Mouse (Mus musculus): ENCODE measurements around the gene Zbtb16. TPM values are rescaled to one million over a fixed set of nuclear protein-coding genes. Genes with fewer than 3 reads are reported as not detected.

Gene Zbtb16
- polyA plus RNA-seq, 1 experiment from 2014 or later: 0.15 TPM

- no peak for TF ChIP-seq CTCF (IDR thresholded peaks at IDR 0.05)
- no peak for ATAC-seq
- H3K27me3 ChIP-seq: peaks cover 42% of the 10 kb centered on the region
- ChIA-PET CTCF (no interaction called here), POLR2A (interaction anchor here (0.6 kb wide), 1 partner anchor 20 kb away, joined by 3 read pairs; no protein-coding TSS in a partner anchor)
- DNase-seq (ENCODE audit: low read depth, low spot score): no peak
- in situ Hi-C loops (cut with MboI; ENCODE audit: low pct_unique_long_range_greater_than_20kb): no loop called here
Measured at GRCm38 (mm10) chr9:48638176-48638803, 197.7 kb downstream of the Zbtb16 start.

DNA sequence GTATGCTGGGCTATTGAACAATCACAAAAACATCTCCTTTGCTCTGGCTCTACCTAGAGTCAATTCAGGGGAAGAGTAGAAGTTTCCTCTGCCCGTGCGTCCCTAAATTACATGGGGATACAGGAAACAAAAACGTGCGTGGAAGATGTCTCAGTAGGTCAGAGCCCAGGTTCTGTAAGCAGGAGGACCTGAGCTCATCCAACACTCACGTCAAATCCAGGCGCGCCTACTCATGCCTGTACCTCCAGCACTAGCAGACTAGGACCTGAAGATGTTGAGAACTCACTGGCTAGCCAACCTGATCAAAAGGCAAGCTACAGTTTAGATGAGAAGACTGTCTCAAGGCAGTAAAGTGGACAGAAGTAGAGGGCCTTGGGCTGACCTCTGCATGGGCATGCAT, 198.9 kb downstream of the Zbtb16 start:
- ChIA-PET CTCF (no interaction called here), POLR2A (no interaction called here)
- DNase-seq (ENCODE audit: low read depth, low spot score) (no peak), ATAC-seq (no peak)
- TF ChIP-seq CTCF (IDR thresholded peaks at IDR 0.05): no peak
- H3K27me3 ChIP-seq: peaks cover 45% of the 10 kb centered on the region
- in situ Hi-C loops (cut with MboI; ENCODE audit: low pct_unique_long_range_greater_than_20kb): no loop called here

GRCm38 (mm10) chr9:48635576-48636350, 200.3 kb downstream of the Zbtb16 start:
- in situ Hi-C loops (cut with MboI; ENCODE audit: low pct_unique_long_range_greater_than_20kb): no loop called here
- POLR2A ChIA-PET: interaction anchor here (1.7 kb wide), 1 partner anchor 9 kb away, joined by 5 read pairs; no protein-coding TSS in a partner anchor

GRCm38 (mm10) chr9:48633147-48633546, 202.9 kb downstream of the Zbtb16 start:
- POLR2A ChIA-PET: no interaction called here
- in situ Hi-C loops (cut with MboI; ENCODE audit: low pct_unique_long_range_greater_than_20kb): no loop called here
- DNase-seq (ENCODE audit: low read depth, low spot score) (no peak), ATAC-seq (no peak)
- CTCF ChIA-PET: no interaction called here
- peaks cover 28% of the 10 kb centered on the region for H3K27me3 ChIP-seq
- no peak for TF ChIP-seq CTCF (IDR thresholded peaks at IDR 0.05)

More at GRCm38 (mm10) chr9:48635576-48636350, 200.3 kb downstream of the Zbtb16 start:
- peaks cover 37% of the 10 kb centered on the region for H3K27me3 ChIP-seq
- CTCF ChIA-PET: no interaction called here
- DNase-seq (ENCODE audit: low read depth, low spot score) (no peak), ATAC-seq (no peak)
- no peak for TF ChIP-seq CTCF (IDR thresholded peaks at IDR 0.05)

DNA sequence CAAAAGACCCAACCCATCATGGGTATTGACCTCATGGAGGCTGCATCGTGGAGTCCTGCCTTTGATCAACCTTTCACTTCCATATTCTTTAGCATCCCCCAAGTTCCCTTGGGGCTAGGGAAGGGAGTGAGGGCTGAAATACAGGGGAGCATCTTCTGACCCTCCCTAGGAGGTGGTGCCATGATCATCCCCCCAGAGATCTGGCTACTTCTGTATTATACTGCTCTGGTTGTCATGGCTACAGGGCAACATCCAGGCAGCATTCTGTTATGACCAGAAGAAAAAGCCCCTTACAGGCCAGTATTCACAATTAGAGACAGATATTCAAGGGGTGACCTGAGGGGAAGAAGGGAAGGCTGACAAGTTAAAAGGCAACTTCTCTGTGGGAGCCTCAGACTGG, 216.8 kb downstream of the Zbtb16 start:
- CTCF ChIA-PET: interaction anchor here (0.8 to 2.1 kb wide), 7 partner anchors 11 to 352 kb away, joined by 3 to 10 read pairs (median 3); partner anchors contain the start of gene Nnmt
- no peak for DNase-seq (ENCODE audit: low read depth, low spot score)
- no peak for ATAC-seq
- peaks cover 20% of the 10 kb centered on the region for H3K27me3 ChIP-seq
- in situ Hi-C loops (cut with MboI; ENCODE audit: low pct_unique_long_range_greater_than_20kb): loop anchor here (5.0 to 25.0 kb wide), 2 partner anchors 352 to 1882 kb away; no protein-coding TSS in a partner anchor
- TF ChIP-seq CTCF (IDR thresholded peaks at IDR 0.05): no peak
- POLR2A ChIA-PET: interaction anchor here (0.7 to 1.7 kb wide), 2 partner anchors 14 to 921 kb away, joined by 3 read pairs; partner anchors contain the start of gene Nnmt

- ChIA-PET CTCF (interaction anchor here (0.8 to 2.1 kb wide), 7 partner anchors 10 to 352 kb away, joined by 3 to 10 read pairs (median 3); partner anchors contain the start of gene Nnmt), POLR2A (interaction anchor here (0.5 to 1.7 kb wide), 3 partner anchors 14 to 921 kb away, joined by 3 read pairs; partner anchors contain the start of gene Nnmt)
- H3K27me3 ChIP-seq: peaks cover 20% of the 10 kb centered on the region
- peak; percentile 94 for ATAC-seq
- in situ Hi-C loops (cut with MboI; ENCODE audit: low pct_unique_long_range_greater_than_20kb): loop anchor here (5.0 to 25.0 kb wide), 2 partner anchors 351 to 1881 kb away; no protein-coding TSS in a partner anchor
- peak; percentile 83 for TF ChIP-seq CTCF (IDR thresholded peaks at IDR 0.05)
- DNase-seq (ENCODE audit: low read depth, low spot score): no peak
Measured at GRCm38 (mm10) chr9:48618589-48618988, 217.4 kb downstream of the Zbtb16 start.

DNA sequence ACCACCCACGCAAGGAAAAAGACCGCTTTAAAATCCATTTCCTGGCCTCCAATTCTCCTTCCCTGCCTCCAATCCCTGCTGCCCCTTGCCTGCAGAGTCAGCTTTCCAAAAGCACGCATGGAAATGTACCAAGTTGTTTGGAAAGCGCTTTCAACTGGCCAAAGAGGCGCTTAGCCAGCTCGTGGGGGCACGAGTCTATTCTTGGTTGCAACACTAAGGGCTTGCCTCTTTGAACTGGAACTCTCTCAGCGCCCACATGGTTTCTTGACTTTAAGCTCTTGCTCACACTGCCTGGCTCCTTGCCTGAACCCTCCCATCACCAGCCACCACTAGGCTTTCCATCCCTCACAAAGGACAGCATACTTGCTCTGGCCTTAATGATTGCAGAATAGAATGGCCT, 217.9 kb downstream of the Zbtb16 start:
- DNase-seq (ENCODE audit: low read depth, low spot score): no peak
- no peak for TF ChIP-seq CTCF (IDR thresholded peaks at IDR 0.05)
- ATAC-seq: peak; percentile 39
- ChIA-PET POLR2A (interaction anchor here (0.6 to 1.7 kb wide), 2 partner anchors 13 to 126 kb away, joined by 3 to 4 read pairs; partner anchors contain the start of gene Nnmt), CTCF (interaction anchor here (1.1 to 2.3 kb wide), 5 partner anchors 13 to 151 kb away, joined by 3 to 10 read pairs (median 3); partner anchors contain the start of gene Nnmt)
- in situ Hi-C loops (cut with MboI; ENCODE audit: low pct_unique_long_range_greater_than_20kb): loop anchor here (5.0 to 25.0 kb wide), 2 partner anchors 351 to 1881 kb away; no protein-coding TSS in a partner anchor
- H3K27me3 ChIP-seq: peaks cover 20% of the 10 kb centered on the region

DNA sequence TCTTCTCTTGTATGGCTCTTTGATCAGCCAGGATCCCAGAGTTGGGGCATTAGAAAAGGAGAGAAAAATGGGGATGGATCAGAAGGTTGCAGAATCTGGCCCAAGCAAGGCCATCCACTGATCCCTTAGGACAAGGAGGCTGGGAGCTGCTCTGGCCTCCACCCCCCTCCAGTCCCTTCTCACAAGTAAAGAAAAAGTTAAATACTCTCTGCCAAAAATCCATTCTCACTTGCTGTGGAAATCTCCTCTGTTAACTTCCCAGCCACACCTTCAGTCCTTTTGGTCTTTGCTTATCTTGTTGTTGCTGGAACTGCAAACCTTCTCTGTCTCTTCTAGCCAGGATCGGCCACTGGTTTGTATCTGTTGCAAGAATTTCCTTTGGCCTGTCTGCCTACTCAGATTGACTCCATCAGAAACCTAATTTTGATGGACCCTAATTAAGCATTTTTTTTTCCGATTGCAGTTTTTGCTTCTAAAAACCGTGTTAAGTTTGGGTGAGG, 218.5 kb downstream of the Zbtb16 start:
- in situ Hi-C loops (cut with MboI; ENCODE audit: low pct_unique_long_range_greater_than_20kb): loop anchor here (5.0 to 25.0 kb wide), 2 partner anchors 350 to 1880 kb away; no protein-coding TSS in a partner anchor
- ChIA-PET POLR2A (interaction anchor here (0.6 to 1.7 kb wide), 2 partner anchors 13 to 125 kb away, joined by 3 to 4 read pairs; partner anchors contain the start of gene Nnmt), CTCF (interaction anchor here (0.9 to 2.3 kb wide), 3 partner anchors 12 to 351 kb away, joined by 4 to 10 read pairs (median 6); partner anchors contain the start of gene Nnmt)
- no peak for ATAC-seq
- no peak for TF ChIP-seq CTCF (IDR thresholded peaks at IDR 0.05)
- no peak for DNase-seq (ENCODE audit: low read depth, low spot score)
- H3K27me3 ChIP-seq: peaks cover 17% of the 10 kb centered on the region

GRCm38 (mm10) chr9:48613221-48613620, 222.8 kb downstream of the Zbtb16 start:
- ChIA-PET CTCF (interaction anchor here (1.1 to 1.7 kb wide), 2 partner anchors 14 to 27 kb away, joined by 3 read pairs; no protein-coding TSS in a partner anchor), POLR2A (no interaction called here)
- ATAC-seq (no peak), DNase-seq (ENCODE audit: low read depth, low spot score) (no peak)
- H3K27me3 ChIP-seq: no peaks in the 10 kb centered on the region
- in situ Hi-C loops (cut with MboI; ENCODE audit: low pct_unique_long_range_greater_than_20kb): loop anchor here (25.0 kb wide), 1 partner anchor 1876 kb away; no protein-coding TSS in a partner anchor
- no peak for TF ChIP-seq CTCF (IDR thresholded peaks at IDR 0.05)

GRCm38 (mm10) chr9:48612542-48612941, 223.5 kb downstream of the Zbtb16 start:
- no peak for TF ChIP-seq CTCF (IDR thresholded peaks at IDR 0.05)
- H3K27me3 ChIP-seq: no peaks in the 10 kb centered on the region
- in situ Hi-C loops (cut with MboI; ENCODE audit: low pct_unique_long_range_greater_than_20kb): loop anchor here (25.0 kb wide), 1 partner anchor 1875 kb away; no protein-coding TSS in a partner anchor
- ChIA-PET POLR2A (no interaction called here), CTCF (interaction anchor here (1.2 to 1.7 kb wide), 2 partner anchors 13 to 26 kb away, joined by 3 read pairs; no protein-coding TSS in a partner anchor)
- DNase-seq (ENCODE audit: low read depth, low spot score) (no peak), ATAC-seq (no peak)

Measured in Patski (cell line).